Mouse (Mus musculus): Measurements from ENCODE around the gene Ctnnbl1.

DNA sequence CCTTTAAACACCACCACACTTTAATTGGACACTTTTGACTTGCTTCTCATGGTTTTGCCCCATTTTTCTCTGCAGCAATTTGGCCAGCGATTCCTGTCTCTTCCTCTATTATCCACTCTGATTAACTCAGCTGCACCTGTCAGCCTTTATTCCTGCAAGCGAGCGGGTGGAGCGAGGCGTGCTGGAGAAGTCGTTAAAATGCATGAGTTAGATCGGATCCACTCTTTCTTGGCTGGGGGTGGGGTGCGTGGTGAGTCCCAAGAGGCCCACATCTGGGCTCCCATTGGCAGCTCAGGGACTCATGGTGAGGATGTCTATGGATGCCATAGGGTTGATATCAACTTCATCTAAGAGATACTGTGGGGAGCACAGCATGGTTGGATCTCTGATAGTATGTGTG is 34.0 kb upstream of the Ctnnbl1 start:
- TF ChIP-seq GATA1 (IDR thresholded peaks at IDR 0.05; ENCODE audit: low read length) = no peak
- TF ChIP-seq TAL1 (IDR thresholded peaks at IDR 0.05; ENCODE audit: low read length) = no peak

All from erythroblast, embryonic 14.5 days (primary cell).